Mouse (Mus musculus) brain, embryonic 14.5 days (tissue): ENCODE measurements around the gene Tuba8. TPM values are rescaled to one million over a fixed set of nuclear protein-coding genes. Genes with fewer than 3 reads are reported as not detected.

Source experiments
- DNase-seq: peaks from one replicate; pipeline ENCODE4 v3.0.0-alpha.2; 2011; ENCODE audit warnings: low read depth
- CTCF ChIP-seq: fragments of 200-500 bp; IDR thresholded peaks from 2 replicates; pipeline ENCODE4 v1.5.1; 2012; ENCODE audit warnings: inconsistent platforms, mild to moderate bottlenecking, moderate library complexity, borderline replicate concordance; ENCODE audit not compliant: insufficient read depth, insufficient read length; ENCODE audit errors: extremely low read depth
- POLR2A ChIP-seq: fragments of 200-500 bp; IDR thresholded peaks from 2 replicates; pipeline ENCODE4 v1.6.1; 2012; ENCODE audit warnings: mild to moderate bottlenecking, inconsistent platforms, borderline replicate concordance; ENCODE audit not compliant: poor library complexity, insufficient read depth, insufficient read length, severe bottlenecking; ENCODE audit errors: extremely low read depth
- polyA plus RNA-seq: library from polyadenylated mRNA; depleted of rRNA; stranded (reverse); fragments of >200 nt; gene quantifications from 2 replicates; pipeline ENCODE4 v1.2.3, GENCODE M21; 2012; rRNA removed

The Tuba8 gene
- polyA plus RNA-seq, 1 experiment: 0.26 TPM

- no peak for TF ChIP-seq POLR2A
- no peak for TF ChIP-seq CTCF
Measured at GRCm38 (mm10) chr6:121250406-121250805, 39.9 kb downstream of the Tuba8 start.

GRCm38 (mm10) chr6:121251256-121251655 is 40.8 kb downstream of the Tuba8 start:
- DNase-seq: no peak
- TF ChIP-seq POLR2A (no peak), CTCF (no peak)

More at GRCm38 (mm10) chr6:121250406-121250805, 39.9 kb downstream of the Tuba8 start:
- DNase-seq: no peak

GRCm38 (mm10) chr6:121260548-121260947 is 50.1 kb downstream of the Tuba8 start:
- DNase-seq: peak; percentile 80

GRCm38 (mm10) chr6:121261233-121261632 is 50.7 kb downstream of the Tuba8 start:
- no peak for DNase-seq

More at GRCm38 (mm10) chr6:121260548-121260947, 50.1 kb downstream of the Tuba8 start:
- TF ChIP-seq POLR2A (no peak), CTCF (peak; percentile 77; the same call in 1 of the 2 replicates)

GRCm38 (mm10) chr6:121262004-121262403 is 51.5 kb downstream of the Tuba8 start:
- TF ChIP-seq POLR2A: no peak
- TF ChIP-seq CTCF: no peak

More at GRCm38 (mm10) chr6:121261233-121261632, 50.7 kb downstream of the Tuba8 start:
- TF ChIP-seq CTCF (no peak), POLR2A (no peak)

GRCm38 (mm10) chr6:121262496-121262895 is 52.0 kb downstream of the Tuba8 start:
- TF ChIP-seq CTCF: no peak
- TF ChIP-seq POLR2A: no peak
- DNase-seq: no peak

More at GRCm38 (mm10) chr6:121262004-121262403, 51.5 kb downstream of the Tuba8 start:
- DNase-seq: no peak

GRCm38 (mm10) chr6:121270156-121270555 is 59.7 kb downstream of the Tuba8 start:
- no peak for DNase-seq
- TF ChIP-seq CTCF (no peak), POLR2A (no peak)

- DNase-seq: no peak
- TF ChIP-seq POLR2A: no peak
- no peak for TF ChIP-seq CTCF
Measured at GRCm38 (mm10) chr6:121271707-121272074, 61.2 kb downstream of the Tuba8 start.

- TF ChIP-seq POLR2A (no peak), CTCF (peak; percentile 85; the same call in 1 of the 2 replicates)
- DNase-seq: peak; percentile 93
Measured at GRCm38 (mm10) chr6:121272075-121272800, 61.7 kb downstream of the Tuba8 start.

GRCm38 (mm10) chr6:121274356-121274755 is 63.9 kb downstream of the Tuba8 start:
- DNase-seq: peak; percentile 41
- no peak for TF ChIP-seq CTCF
- TF ChIP-seq POLR2A: no peak

Other genes with a start within 250 kb of the Tuba8 start
- gene Mical3, start 79.7 kb upstream of the Tuba8 start, polyA plus RNA-seq: 31.2 and 57.5 TPM in 2 replicates
- gene Pex26, start 27.0 kb upstream of the Tuba8 start, polyA plus RNA-seq: 23.3 and 25.3 TPM in 2 replicates
- gene Usp18, start 35.2 kb downstream of the Tuba8 start, polyA plus RNA-seq: 0.35 and 0.56 TPM in 2 replicates
- 18.4 and 25.4 TPM in 2 replicates for gene Slc6a13, start 89.5 kb downstream of the Tuba8 start, polyA plus RNA-seq
- gene Slc6a12, start 132.4 kb downstream of the Tuba8 start, polyA plus RNA-seq: 1.1 and 1.5 TPM in 2 replicates